Mouse (Mus musculus) layer of hippocampus, adult 8-10 months (tissue): Measurements from ENCODE around the gene Fem1a. TPM values are rescaled to one million over a fixed set of nuclear protein-coding genes. Genes with fewer than 3 reads are reported as not detected.
A peak's percentile ranks its signal among the peaks of the same experiment; 100 is the strongest.

Experiments
- DNase-seq, 2 experiments: peaks; one replicate each; pipeline ENCODE4 v3.0.0; 2022; ENCODE audit warnings: low spot score in 2 of 2
- total RNA-seq, 4 experiments: library from RNA; stranded (reverse); gene quantifications; 2 replicates each; pipeline ENCODE4 v1.2.4; 2022

Gene Fem1a
- 10 to 100 TPM; 32.7 to 36.0 (median 35.1) TPM for total RNA-seq

- peak; percentile 97 for DNase-seq
These were observed at the start of gene Fem1a for GRCm38 (mm10) chr17:56256239-56256881. TSS of gene Fem1a (plus strand) at chr17:56256810.

GRCm38 (mm10) chr17:56206986-56207674 lies 49.5 kb upstream of the Fem1a start:
- DNase-seq: no peak

GRCm38 (mm10) chr17:56207963-56208530 lies 48.6 kb upstream of the Fem1a start:
- no peak for DNase-seq

DNA sequence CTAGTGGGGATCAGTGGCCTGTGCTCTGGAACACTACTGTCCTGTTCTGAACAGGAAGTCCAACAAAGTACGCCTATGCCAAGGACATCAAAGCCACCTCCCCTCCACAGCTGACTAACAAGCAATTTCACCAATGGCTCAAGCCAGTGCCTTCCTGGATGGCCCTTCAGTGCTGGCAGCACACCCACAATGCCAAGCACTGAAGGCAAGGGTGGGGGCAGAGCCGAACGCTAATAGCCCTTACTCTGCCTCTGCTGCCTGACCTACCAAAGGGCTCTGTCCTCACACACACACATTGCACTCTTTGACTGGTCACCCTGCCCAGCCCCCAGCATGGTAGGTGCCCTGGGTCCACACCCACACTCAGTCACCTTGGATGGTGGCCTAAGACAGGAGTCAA lies 47.8 kb upstream of the Fem1a start:
- no peak for DNase-seq

DNA sequence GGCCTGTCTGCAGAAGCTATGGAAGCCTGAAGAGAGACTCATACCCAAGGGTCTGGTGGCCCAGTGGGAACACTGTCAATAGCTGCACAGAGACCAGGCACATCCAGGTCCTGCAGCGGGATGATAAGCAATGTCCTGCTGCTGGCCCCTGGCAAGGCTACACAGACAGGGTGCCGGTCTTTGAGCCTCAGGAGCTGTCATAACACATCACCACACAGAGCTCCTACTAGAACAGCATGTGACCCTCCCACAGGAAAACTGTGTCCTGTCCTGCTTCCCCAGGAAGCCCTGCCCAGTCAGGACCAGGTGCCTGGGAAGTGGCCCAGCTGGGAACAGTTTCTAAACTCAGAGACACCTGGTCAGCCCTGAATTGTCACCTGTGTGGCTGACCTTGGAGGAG lies 45.5 kb upstream of the Fem1a start:
- no peak for DNase-seq

DNA sequence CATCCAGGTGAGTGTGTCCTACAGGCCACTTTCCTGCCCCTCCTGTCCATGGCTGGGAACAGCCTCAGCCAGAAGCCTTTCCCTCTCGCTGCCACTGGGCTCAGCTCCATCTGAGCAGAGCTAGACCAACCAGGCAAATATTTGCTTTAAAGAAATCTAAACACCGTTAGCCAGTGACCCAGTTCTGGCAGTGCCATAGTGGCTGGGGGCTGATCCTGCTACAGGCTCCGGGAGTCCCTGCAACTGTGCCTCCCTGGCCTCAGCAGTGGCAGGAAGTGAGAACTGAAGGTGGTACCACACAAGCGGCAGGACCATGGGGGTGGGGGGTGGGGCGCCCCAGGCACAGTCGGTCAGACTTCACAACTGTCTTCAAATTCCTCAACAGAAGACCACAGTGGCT lies 43.9 kb upstream of the Fem1a start:
- DNase-seq: no peak

DNA sequence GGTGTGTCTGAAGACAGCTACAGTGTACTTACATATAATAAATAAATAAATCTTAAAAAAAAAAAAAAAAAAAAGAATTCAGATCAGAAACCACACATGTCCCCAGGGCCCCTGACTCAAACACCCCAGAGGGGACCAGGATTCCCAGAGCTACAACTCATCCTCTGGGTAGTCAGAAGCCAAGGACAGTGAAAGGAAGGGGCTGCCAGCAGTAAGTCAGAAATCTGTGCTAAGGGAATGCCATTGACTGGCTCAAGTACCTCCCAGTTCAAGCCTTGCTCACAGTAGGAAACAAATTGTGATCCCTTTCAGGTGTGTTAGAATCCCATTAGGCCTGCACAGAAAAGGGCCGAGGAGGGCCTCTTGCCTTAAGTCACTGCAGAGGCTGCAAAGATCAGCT lies 42.4 kb upstream of the Fem1a start:
- DNase-seq: no peak

DNA sequence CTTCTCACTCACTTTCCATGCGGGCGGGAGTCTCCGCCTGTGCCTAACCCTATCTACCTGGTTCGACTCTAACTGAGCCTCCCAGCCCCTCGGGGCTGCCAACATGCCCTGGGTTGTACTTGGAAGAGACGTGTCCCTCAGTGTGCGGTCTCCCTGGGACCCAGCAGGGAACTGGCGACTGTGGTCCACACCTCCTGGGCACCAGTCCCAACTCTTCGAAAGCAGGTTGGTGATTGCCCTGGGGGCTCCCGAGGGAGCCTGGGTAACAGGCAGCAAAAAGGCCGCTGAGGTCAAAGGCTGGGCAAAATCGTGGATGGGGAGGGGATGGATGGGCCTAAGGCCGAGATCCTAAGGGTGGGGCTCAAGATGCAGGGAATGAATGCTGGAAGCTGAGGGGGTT lies 38.9 kb upstream of the Fem1a start:
- no peak for DNase-seq

DNA sequence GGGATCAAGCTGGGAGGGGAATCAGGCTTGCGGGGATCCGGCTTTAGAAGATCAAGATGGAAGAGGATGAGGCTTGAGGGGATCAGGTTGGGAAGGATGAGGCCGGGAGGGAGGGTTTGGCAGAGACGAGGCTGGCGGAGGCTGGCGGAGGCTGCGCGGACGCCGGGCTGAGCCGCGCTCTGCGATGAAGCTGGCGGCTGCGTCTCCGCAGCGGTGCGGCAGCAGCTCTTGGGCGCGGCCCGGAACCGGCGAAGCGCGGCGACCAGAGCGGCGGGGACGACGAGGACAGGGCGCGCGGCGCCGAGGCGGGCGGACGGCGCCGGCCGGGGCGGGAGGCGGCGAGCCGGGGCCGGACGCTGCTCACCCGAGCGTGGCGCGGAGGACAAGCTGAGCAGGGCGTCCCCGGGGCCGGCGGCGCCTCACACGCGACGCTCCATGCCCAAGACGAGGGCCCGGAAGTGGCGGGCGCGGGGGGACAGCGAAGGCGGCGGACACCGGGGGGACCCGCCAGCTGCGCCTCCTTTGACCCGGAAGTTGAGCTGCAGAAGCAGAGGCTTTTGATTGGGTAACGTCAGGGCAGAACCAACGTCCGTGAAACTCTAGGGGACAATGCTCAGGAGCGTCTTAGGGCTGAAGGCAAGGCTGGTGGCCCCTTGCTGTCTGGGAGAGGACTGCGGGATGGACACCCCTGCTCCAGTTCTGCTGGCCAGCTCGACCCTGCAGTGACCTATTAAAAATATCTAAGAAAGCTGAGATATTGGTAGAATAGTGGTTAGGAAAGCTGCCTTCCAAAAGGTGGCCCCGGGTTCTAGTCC lies 38.0 kb upstream of the Fem1a start, which contains the start of gene Dpp9:
Gene Dpp9, minus strand, starts transcription at position 529 of the 815 bp plus-strand sequence.
- DNase-seq: peak; percentile 90 to 94

DNA sequence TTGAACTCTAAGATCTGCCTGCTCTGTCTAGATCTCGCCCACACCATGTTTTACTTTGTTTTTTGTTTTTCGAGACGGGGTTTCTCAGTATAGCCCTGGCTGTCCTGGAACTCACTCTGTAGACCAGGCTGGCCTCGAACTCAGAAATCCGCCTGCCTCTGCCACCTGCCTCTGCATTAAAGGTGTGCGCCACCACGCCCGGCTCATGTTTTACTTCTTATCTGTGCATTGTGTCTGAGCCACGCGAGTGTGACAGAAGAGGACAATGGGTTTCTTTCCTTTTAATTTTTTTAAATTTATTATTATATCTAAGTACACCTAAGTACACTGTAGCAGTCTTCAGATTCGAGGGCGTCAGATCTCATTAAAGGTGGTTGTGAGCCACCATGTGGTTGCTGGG lies 37.4 kb upstream of the Fem1a start:
- DNase-seq: no peak

DNA sequence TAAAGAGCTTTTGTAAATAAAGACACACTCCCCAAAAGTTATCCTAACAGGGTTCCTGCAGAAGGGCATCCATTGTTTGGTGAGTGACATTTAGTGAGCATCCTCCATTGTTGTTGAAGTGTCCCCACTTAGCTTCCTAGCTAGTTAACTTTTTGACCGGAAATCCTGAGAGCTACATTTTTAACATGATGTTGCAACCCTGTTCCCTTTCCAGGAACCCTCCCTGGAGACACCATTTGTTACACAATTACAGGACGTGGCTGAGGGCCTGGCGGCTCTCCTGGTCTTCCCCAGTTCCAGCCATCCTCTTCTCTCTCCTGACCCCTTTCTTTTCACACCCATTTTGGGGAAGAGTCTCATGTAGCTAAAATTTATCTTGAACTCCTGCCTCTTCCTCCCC lies 36.8 kb upstream of the Fem1a start:
- DNase-seq: no peak

GRCm38 (mm10) chr17:56224916-56225315 lies 31.7 kb upstream of the Fem1a start:
- no peak for DNase-seq

DNA sequence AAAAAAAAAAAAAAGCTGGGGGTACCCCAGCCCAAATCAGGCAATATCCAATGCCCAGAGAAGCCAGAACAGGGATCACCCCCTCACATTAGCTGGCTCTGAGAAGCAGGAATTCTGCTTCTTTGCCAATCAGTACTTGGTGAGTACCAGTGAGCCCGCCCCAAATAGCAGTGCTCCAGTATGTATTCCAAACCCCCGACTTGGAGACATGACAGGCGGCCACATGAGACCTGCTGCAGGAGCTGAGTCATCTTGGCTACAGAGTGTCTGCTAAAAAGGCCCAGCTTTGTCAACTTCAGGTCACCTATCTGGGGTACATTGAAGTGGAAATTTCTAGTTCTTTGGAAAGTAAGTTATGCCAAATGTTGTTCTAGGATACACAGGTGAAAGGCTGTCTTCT lies 30.0 kb upstream of the Fem1a start:
- no peak for DNase-seq

- DNase-seq: peak; percentile 82 to 84
These were observed 26.7 kb upstream of the Fem1a start for GRCm38 (mm10) chr17:56229943-56230342.

DNA sequence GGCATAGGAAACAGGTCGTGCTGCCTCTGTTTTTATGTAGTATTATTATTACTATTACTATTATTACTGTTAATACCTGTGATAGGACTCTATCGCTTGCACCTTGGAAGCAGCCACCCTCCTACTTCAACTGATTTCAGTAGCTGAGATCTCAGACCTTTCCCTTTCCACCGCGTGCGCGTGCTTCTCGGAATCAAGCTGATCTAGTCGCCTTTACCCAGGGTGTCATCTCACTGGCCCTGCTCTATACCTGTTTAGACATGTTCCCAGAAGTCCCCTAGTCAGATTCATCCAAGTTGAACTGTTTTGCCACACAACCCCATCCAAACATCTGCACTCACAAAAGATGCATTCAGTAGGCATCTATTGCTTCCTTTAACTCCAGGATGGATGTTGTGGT lies 23.2 kb upstream of the Fem1a start:
- DNase-seq: no peak

GRCm38 (mm10) chr17:56233818-56234469 lies 22.7 kb upstream of the Fem1a start:
- peak; percentile 87 to 90 for DNase-seq

- DNase-seq: peak; percentile 71 to 72
These were observed 14.8 kb upstream of the Fem1a start for GRCm38 (mm10) chr17:56241541-56242401.

GRCm38 (mm10) chr17:56245608-56246007 lies 11.0 kb upstream of the Fem1a start:
- DNase-seq: no peak

- peak; percentile 71 to 80 for DNase-seq
These were observed 5.3 kb upstream of the Fem1a start for GRCm38 (mm10) chr17:56251136-56251829.

- no peak for DNase-seq
These were observed 1.9 kb upstream of the Fem1a start for GRCm38 (mm10) chr17:56254695-56255094.
